Mouse (Mus musculus) lung, embryonic 15.5 days (tissue): ENCODE measurements at regions not wholly inside any gene's neighbourhood (a gene's known extent, or its start where the extent isn't known, plus 50 kb on each side); places are given as distances from the start of the nearest gene placed in this dataset.

ENCODE experiments used
- ATAC-seq: fragments of 200-750 bp; cut with Nextera tagmentation; 2 replicates; pipeline ENCODE4 v1.8.0; 2017; ENCODE audit warnings: moderate number of reproducible peaks, borderline replicate concordance; ENCODE audit not compliant: low FRiP score, low TSS enrichment; ENCODE audit errors: extremely low read depth
- H3K27ac ChIP-seq: fragments of 300-500 bp; sonication (generic); 2 replicates; pipeline ENCODE4 v1.5.1; 2015; ENCODE audit warnings: moderate library complexity, mild to moderate bottlenecking, inconsistent platforms
- H3K27me3 ChIP-seq: fragments of 300-500 bp; sonication (generic); 2 replicates; pipeline ENCODE4 v1.6.1; 2015; ENCODE audit warnings: inconsistent platforms
- H3K36me3 ChIP-seq: fragments of 300-500 bp; sonication (generic); 2 replicates; pipeline ENCODE4 v1.6.1; 2015; ENCODE audit warnings: inconsistent platforms
- H3K4me1 ChIP-seq: fragments of 300-500 bp; sonication (generic); 2 replicates; pipeline ENCODE4 v1.6.1; 2015; ENCODE audit warnings: inconsistent platforms
- H3K4me2 ChIP-seq: fragments of 300-500 bp; sonication (generic); 2 replicates; pipeline ENCODE4 v1.6.1; 2015; ENCODE audit warnings: inconsistent platforms, mild to moderate bottlenecking, moderate library complexity
- H3K4me3 ChIP-seq: fragments of 300-500 bp; sonication (generic); 2 replicates; pipeline ENCODE4 v1.5.1; 2015; ENCODE audit warnings: mild to moderate bottlenecking, inconsistent platforms
- H3K9ac ChIP-seq: fragments of 300-500 bp; sonication (generic); 2 replicates; pipeline ENCODE4 v1.6.1; 2015; ENCODE audit warnings: inconsistent platforms
- H3K9me3 ChIP-seq: fragments of 300-500 bp; sonication (generic); 2 replicates; pipeline ENCODE4 v1.6.1; 2016; ENCODE audit warnings: inconsistent platforms
- WGBS: fragments of 180-500 bp; shearing (Covaris S2); methylation state at CpG from one replicate; pipeline ENCODE4 v1.1.7; 2015; 5-methylcytosine and 5-hydroxymethylcytosine counted together

DNA sequence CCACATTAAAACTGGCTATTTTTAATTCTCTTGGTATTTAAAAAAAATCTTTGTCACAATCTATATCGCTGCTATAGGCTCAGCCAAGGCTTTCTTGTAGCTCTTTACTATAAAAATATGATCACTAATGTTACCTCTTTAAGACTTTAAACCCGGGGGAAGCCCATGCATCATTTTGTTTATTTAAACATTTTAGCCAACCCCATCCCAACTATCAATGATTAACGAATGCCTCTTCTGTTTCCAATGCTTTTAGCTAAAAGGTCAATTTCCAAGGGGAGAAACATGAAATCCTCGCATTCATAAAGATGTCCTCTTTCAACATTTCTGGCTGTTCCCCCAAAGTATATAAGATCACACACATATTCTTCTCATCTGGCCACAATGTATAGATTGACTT is 153.6 kb upstream of the Pou3f3 start:
- no peaks in the 10 kb centered on the region for H3K36me3 ChIP-seq
- no peaks in the 10 kb centered on the region for H3K27me3 ChIP-seq
- H3K4me1 ChIP-seq: 0 out of 2 replicates have a peak, but pooled peaks cover 6% of the 10 kb centered on the region
- H3K27ac ChIP-seq: no peak overlapping the region
- no peak for ATAC-seq
- H3K9me3 ChIP-seq: no peaks in the 10 kb centered on the region
- WGBS: 41% methylated on average over 4 of the region's 4 CpGs
- H3K4me2 ChIP-seq: no peak overlapping the region
- no peak overlapping the region for H3K4me3 ChIP-seq
- H3K9ac ChIP-seq: no peak overlapping the region

- Histone ChIP-seq H3K36me3 (no peaks in the 10 kb centered on the region), H3K27ac (no peak overlapping the region), H3K9ac (no peak overlapping the region), H3K4me2 (no peak overlapping the region), H3K4me1 (0 out of 2 replicates have a peak, but pooled peaks cover 6% of the 10 kb centered on the region), H3K9me3 (no peaks in the 10 kb centered on the region), H3K27me3 (no peaks in the 10 kb centered on the region), H3K4me3 (no peak overlapping the region)
- WGBS: 43% methylated on average over 15 of the region's 15 CpGs
- no peak for ATAC-seq
These were observed 152.6 kb upstream of the Pou3f3 start for GRCm38 (mm10) chr1:42542846-42543549.

- 84% methylated on average over 3 of the region's 3 CpGs for WGBS
- no peaks in the 10 kb centered on the region for H3K27me3 ChIP-seq
- no peak overlapping the region for H3K27ac ChIP-seq
- no peak for ATAC-seq
- H3K4me3 ChIP-seq: no peak overlapping the region
- no peaks in the 10 kb centered on the region for H3K9me3 ChIP-seq
- H3K36me3 ChIP-seq: no peaks in the 10 kb centered on the region
- no peaks in the 10 kb centered on the region for H3K4me1 ChIP-seq
- H3K9ac ChIP-seq: no peak overlapping the region
- no peak overlapping the region for H3K4me2 ChIP-seq
These were observed 148.7 kb upstream of the Pou3f3 start for GRCm38 (mm10) chr1:42546879-42547278.

GRCm38 (mm10) chr1:42557301-42557700 is 138.3 kb upstream of the Pou3f3 start:
- Histone ChIP-seq H3K4me2 (no peak overlapping the region), H3K4me1 (no peaks in the 10 kb centered on the region), H3K9me3 (no peaks in the 10 kb centered on the region), H3K4me3 (no peak overlapping the region), H3K36me3 (no peaks in the 10 kb centered on the region), H3K27ac (no peak overlapping the region), H3K9ac (no peak overlapping the region), H3K27me3 (no peaks in the 10 kb centered on the region)
- ATAC-seq: no peak
- 78% methylated on average over 2 of the region's 2 CpGs for WGBS

DNA sequence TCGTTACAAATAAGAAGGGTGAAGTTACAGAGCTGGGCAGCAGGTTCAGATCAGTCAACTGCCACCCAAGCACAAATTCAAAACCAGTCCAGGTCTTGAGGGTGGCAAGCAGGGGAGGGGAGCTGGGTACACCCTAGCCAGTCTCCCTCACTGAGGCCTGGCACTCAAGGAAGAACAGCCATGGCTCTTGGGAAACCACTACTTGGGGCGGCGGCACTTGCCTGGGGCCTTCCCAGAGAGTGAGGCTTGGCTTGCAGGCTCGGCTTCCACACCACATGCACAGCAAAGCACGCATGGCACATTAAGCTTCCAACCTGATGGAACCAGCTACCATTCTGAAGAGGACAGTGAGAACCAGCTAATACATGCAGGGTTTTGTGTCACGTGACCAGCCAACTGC is 127.9 kb upstream of the Pou3f3 start:
- 80% methylated on average over 6 of the region's 6 CpGs for WGBS

GRCm38 (mm10) chr1:42585191-42585590 is 110.4 kb upstream of the Pou3f3 start:
- no peaks in the 10 kb centered on the region for H3K36me3 ChIP-seq
- no peak overlapping the region for H3K27ac ChIP-seq
- H3K4me3 ChIP-seq: no peak overlapping the region
- H3K9me3 ChIP-seq: no peaks in the 10 kb centered on the region
- H3K4me1 ChIP-seq: no peaks in the 10 kb centered on the region
- H3K4me2 ChIP-seq: no peak overlapping the region
- no peak overlapping the region for H3K9ac ChIP-seq
- WGBS: 81% methylated on average over 3 of the region's 3 CpGs
- no peaks in the 10 kb centered on the region for H3K27me3 ChIP-seq
- ATAC-seq: no peak

More for the DNA sequence above, 127.9 kb upstream of the Pou3f3 start:
- no peak for ATAC-seq
- no peak overlapping the region for H3K4me3 ChIP-seq
- H3K36me3 ChIP-seq: no peaks in the 10 kb centered on the region
- no peaks in the 10 kb centered on the region for H3K4me1 ChIP-seq
- no peaks in the 10 kb centered on the region for H3K27me3 ChIP-seq
- H3K9me3 ChIP-seq: no peaks in the 10 kb centered on the region
- no peak overlapping the region for H3K27ac ChIP-seq
- H3K9ac ChIP-seq: no peak overlapping the region
- H3K4me2 ChIP-seq: no peak overlapping the region

- Histone ChIP-seq H3K27ac (no peak overlapping the region), H3K4me2 (no peak overlapping the region), H3K9me3 (no peaks in the 10 kb centered on the region), H3K27me3 (no peaks in the 10 kb centered on the region), H3K4me3 (no peak overlapping the region), H3K36me3 (no peaks in the 10 kb centered on the region), H3K9ac (no peak overlapping the region), H3K4me1 (no peaks in the 10 kb centered on the region)
- ATAC-seq: no peak
- 26% methylated on average over 10 of the region's 10 CpGs for WGBS
These were observed 107.1 kb upstream of the Pou3f3 start for GRCm38 (mm10) chr1:42588499-42588898.

- Histone ChIP-seq H3K4me2 (no peak overlapping the region), H3K4me3 (no peak overlapping the region), H3K4me1 (no peaks in the 10 kb centered on the region), H3K27ac (no peak overlapping the region), H3K36me3 (no peaks in the 10 kb centered on the region), H3K9ac (no peak overlapping the region), H3K9me3 (no peaks in the 10 kb centered on the region), H3K27me3 (no peaks in the 10 kb centered on the region)
- ATAC-seq: no peak
- WGBS: 32% methylated on average over 7 of the region's 7 CpGs
These were observed 106.1 kb upstream of the Pou3f3 start for GRCm38 (mm10) chr1:42589442-42589841.

- WGBS: 58% methylated on average over 1 of the region's 1 CpGs
- Histone ChIP-seq H3K27ac (no peak overlapping the region), H3K4me2 (no peak overlapping the region), H3K27me3 (no peaks in the 10 kb centered on the region), H3K4me3 (no peak overlapping the region), H3K9me3 (no peaks in the 10 kb centered on the region), H3K9ac (no peak overlapping the region), H3K4me1 (no peaks in the 10 kb centered on the region), H3K36me3 (no peaks in the 10 kb centered on the region)
- ATAC-seq: no peak
These were observed 103.7 kb upstream of the Pou3f3 start for GRCm38 (mm10) chr1:42591855-42592254.

DNA sequence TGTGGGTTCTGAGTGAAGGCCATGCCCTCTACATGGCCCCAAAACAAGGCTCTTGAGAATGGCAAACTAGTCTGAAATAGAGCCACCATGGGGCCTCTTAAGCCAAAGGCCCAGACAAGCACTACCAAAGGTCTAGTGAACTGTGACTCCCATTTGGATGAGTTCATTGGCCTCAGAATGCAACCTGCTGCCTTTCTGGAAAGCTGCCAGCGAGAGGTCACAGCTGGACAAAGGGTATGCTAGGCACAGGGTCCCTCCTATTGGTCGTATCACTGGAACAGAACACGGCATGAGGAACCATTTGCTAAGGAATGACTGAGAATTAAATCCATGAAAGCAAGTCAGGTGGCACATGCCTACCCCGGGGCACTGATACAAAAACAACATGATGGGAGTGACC is 98.5 kb upstream of the Pou3f3 start:
- no peak overlapping the region for H3K27ac ChIP-seq
- no peak overlapping the region for H3K4me2 ChIP-seq
- no peaks in the 10 kb centered on the region for H3K9me3 ChIP-seq
- no peaks in the 10 kb centered on the region for H3K4me1 ChIP-seq
- H3K9ac ChIP-seq: no peak overlapping the region
- no peak overlapping the region for H3K4me3 ChIP-seq
- H3K36me3 ChIP-seq: no peaks in the 10 kb centered on the region
- WGBS: 74% methylated on average over 4 of the region's 4 CpGs
- H3K27me3 ChIP-seq: no peaks in the 10 kb centered on the region
- no peak for ATAC-seq

DNA sequence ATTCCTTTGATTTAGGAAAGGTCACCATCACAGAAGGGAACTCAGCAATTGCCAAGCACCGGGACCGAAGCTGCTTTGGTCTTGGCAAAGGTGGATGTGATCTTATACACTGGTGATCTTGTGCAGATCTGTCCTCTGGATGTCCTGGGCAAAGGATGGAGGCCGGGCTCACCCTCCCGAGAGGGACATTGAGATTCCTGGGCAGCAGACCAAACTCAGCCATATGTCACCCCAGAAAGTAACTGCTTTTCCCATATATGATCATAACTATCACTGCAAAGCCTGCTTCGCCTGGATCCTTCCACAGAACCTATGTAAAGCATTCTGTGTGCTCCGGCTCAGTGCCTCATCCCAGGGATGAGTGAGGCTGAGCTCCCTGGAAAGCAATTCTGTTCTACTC is 96.3 kb upstream of the Pou3f3 start:
- no peak overlapping the region for H3K27ac ChIP-seq
- H3K4me3 ChIP-seq: no peak overlapping the region
- H3K4me2 ChIP-seq: no peak overlapping the region
- no peak overlapping the region for H3K9ac ChIP-seq
- WGBS: 64% methylated on average over 6 of the region's 6 CpGs
- no peaks in the 10 kb centered on the region for H3K4me1 ChIP-seq
- no peak for ATAC-seq
- H3K36me3 ChIP-seq: no peaks in the 10 kb centered on the region
- H3K27me3 ChIP-seq: no peaks in the 10 kb centered on the region
- H3K9me3 ChIP-seq: no peaks in the 10 kb centered on the region

GRCm38 (mm10) chr1:42606251-42606650 is 89.3 kb upstream of the Pou3f3 start:
- WGBS: 59% methylated on average over 7 of the region's 7 CpGs
- Histone ChIP-seq H3K27ac (peak overlapping the region; percentile 41), H3K27me3 (no peaks in the 10 kb centered on the region), H3K4me2 (no peak overlapping the region), H3K4me3 (no peak overlapping the region), H3K4me1 (0 out of 2 replicates have a peak, but pooled peaks cover 4% of the 10 kb centered on the region), H3K36me3 (no peaks in the 10 kb centered on the region), H3K9me3 (no peaks in the 10 kb centered on the region), H3K9ac (no peak overlapping the region)
- peak; percentile 79 for ATAC-seq
